Mouse (Mus musculus): ENCODE results near the gene Pdss2. TPM values are rescaled to one million over a fixed set of nuclear protein-coding genes. Genes with fewer than 3 reads are reported as not detected.

Gene Pdss2
- polyA plus RNA-seq, 1 experiment from 2014 or later: 8.8 TPM

DNA sequence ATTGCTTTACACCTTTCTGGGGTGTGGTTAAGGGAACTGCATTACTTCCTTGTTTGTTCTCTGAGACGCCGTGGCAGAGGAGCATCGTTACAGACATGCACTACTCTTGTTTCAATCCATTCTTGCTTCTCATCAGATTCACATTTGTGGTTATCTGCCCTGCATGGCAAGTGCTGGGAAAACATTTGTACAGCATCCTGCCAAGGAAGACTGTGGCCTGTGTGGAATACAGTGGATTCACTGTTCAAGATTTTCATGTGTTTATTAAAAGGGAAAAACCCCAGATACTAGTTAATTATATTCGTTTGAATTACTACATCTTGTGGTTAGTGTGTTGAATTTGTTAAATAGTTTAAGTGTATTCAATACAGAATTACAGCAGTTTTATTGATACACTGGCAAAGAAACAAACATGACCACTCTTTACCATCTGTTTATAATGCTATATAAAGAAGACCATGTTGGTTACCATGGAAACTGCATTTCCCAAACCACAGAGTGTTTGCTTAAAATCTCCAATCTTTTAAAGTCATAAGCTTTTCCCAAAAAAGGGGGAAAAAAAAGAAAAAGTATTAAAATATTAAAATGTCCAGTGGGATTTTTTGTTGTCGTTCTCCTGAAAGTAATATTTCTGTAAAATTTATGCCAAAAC lies 58.5 kb downstream of the Pdss2 start:
- no peaks in the 10 kb centered on the region for H3K36me3 ChIP-seq
- ATAC-seq (ENCODE audit: insufficient number of reproducible peaks, low FRiP score, low TSS enrichment, low read depth): peak; percentile 61; the same call in 1 of the 2 replicates
- WGBS: 46% methylated on average over 5 of the region's 5 CpGs
- H3K27ac ChIP-seq: no peak overlapping the region
- H3K9me3 ChIP-seq: no peaks in the 10 kb centered on the region
- H3K27me3 ChIP-seq: no peaks in the 10 kb centered on the region
- no peak overlapping the region for H3K4me3 ChIP-seq
- no peak overlapping the region for H3K9ac ChIP-seq
- H3K4me2 ChIP-seq: no peak overlapping the region
- H3K4me1 ChIP-seq: peaks cover 7% of the 10 kb centered on the region; the same call in 1 of the 2 replicates

DNA sequence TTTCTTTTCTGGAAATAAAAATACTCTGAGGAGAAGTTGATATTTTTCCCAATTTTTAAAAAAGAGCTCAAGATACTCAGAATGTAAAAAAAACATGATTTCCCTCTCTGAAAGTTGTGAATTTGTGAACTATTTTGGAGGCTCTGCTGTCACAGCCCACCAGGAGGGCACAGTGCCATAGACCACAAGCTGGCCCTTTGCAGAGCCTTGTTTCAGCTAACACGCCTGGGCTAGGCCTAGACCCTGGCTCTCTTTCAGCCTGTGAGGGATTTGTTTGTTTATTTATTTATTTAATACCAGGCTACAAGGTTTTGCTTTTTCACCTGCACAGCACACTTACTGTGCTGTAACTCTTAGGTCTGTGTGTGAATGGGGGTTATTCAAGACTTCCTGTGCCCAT lies 64.3 kb downstream of the Pdss2 start:
- WGBS: 53% methylated on average over 1 of the region's 1 CpGs
- Histone ChIP-seq H3K27ac (no peak overlapping the region; the same call in 1 of the 2 replicates), H3K27me3 (no peaks in the 10 kb centered on the region), H3K4me3 (no peak overlapping the region), H3K4me2 (no peak overlapping the region), H3K4me1 (peaks cover 5% of the 10 kb centered on the region; the same call in 1 of the 2 replicates), H3K9me3 (no peaks in the 10 kb centered on the region), H3K36me3 (no peaks in the 10 kb centered on the region), H3K9ac (no peak overlapping the region)
- peak; percentile 61; the same call in 1 of the 2 replicates for ATAC-seq (ENCODE audit: insufficient number of reproducible peaks, low FRiP score, low TSS enrichment, low read depth)

DNA sequence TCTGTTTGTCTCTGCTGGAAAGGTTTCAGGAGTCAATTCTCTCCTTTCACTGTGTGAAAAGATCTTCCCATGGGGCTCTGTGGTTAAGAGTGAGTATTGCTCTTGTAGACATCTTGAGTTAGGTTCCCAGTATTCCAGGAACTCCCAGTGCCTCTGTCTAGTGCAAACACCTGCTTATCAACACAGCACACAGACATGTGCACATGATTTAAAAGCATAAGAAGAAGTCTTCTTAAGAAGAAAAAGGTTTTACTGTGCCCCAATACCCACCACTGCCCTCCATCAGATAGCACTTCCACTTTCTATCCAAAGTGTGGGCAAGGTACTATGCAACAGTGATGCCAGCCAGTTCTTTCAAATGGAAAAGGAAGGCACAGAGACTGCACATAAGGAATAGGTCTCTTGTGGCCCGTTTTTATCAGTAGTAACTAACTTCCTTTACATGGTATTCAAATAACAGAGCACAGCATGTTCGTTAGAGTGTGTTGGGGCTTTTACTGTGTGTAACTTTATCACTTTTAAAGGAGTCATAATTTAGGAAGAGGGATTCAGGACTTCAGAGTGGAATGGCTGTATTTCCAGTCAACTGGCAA lies 69.4 kb downstream of the Pdss2 start:
- H3K4me2 ChIP-seq: no peak overlapping the region
- no peak overlapping the region for H3K9ac ChIP-seq
- 42% methylated on average over 2 of the region's 2 CpGs for WGBS
- no peak overlapping the region for H3K27ac ChIP-seq
- H3K4me1 ChIP-seq: no peaks in the 10 kb centered on the region
- no peaks in the 10 kb centered on the region for H3K27me3 ChIP-seq
- no peak for ATAC-seq (ENCODE audit: insufficient number of reproducible peaks, low FRiP score, low TSS enrichment, low read depth)
- H3K36me3 ChIP-seq: no peaks in the 10 kb centered on the region
- no peak overlapping the region for H3K4me3 ChIP-seq
- H3K9me3 ChIP-seq: no peaks in the 10 kb centered on the region

DNA sequence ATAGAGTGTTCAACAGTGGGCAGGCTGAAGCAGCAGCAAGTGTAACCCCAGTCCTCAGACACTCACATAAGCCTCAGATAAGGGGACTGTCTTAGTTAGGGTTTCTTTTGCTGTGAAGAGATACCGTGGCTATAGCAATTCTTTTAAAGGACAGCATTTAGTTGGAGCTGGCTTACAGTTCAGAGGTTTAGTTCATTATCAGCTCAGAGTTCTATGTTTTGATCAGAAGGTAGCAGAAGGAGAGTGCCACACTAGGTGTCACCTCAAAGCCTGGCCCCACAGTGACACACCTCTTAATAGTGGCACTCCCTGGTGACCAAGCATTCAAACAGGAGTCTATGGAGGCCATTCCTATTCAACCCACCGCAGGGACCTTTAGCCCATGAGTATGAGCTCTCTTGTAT lies 70.0 kb downstream of the Pdss2 start:
- Histone ChIP-seq H3K36me3 (no peaks in the 10 kb centered on the region), H3K4me2 (no peak overlapping the region), H3K4me3 (no peak overlapping the region), H3K9me3 (no peaks in the 10 kb centered on the region), H3K9ac (no peak overlapping the region), H3K27ac (no peak overlapping the region), H3K4me1 (no peaks in the 10 kb centered on the region), H3K27me3 (no peaks in the 10 kb centered on the region)
- WGBS: 85% methylated on average over 2 of the region's 2 CpGs
- no peak for ATAC-seq (ENCODE audit: insufficient number of reproducible peaks, low FRiP score, low TSS enrichment, low read depth)

DNA sequence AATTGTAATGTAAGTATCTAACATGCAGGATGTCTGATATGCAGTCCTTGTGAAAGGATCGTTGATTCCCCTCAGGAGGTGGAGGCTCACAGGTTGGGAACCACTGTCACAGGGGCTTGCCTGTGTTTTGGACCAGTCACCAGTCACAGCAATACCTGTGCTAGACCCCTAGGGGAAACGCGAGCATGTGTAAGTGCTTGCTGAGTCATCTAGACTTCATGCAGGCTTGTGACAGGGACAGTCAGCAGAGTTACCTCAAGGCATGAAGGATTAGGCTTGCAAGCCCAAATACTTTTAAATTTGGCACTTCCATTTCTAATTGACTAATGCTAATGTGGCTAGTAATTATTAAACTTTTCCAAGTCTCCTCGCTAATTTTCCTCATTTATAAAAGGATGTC lies 71.2 kb downstream of the Pdss2 start:
- no peak overlapping the region for H3K9ac ChIP-seq
- H3K9me3 ChIP-seq: no peaks in the 10 kb centered on the region
- no peaks in the 10 kb centered on the region for H3K36me3 ChIP-seq
- H3K27ac ChIP-seq: no peak overlapping the region
- H3K4me1 ChIP-seq: no peaks in the 10 kb centered on the region
- no peak for ATAC-seq (ENCODE audit: insufficient number of reproducible peaks, low FRiP score, low TSS enrichment, low read depth)
- H3K27me3 ChIP-seq: no peaks in the 10 kb centered on the region
- H3K4me3 ChIP-seq: no peak overlapping the region
- WGBS: 67% methylated on average over 4 of the region's 4 CpGs
- H3K4me2 ChIP-seq: no peak overlapping the region

DNA sequence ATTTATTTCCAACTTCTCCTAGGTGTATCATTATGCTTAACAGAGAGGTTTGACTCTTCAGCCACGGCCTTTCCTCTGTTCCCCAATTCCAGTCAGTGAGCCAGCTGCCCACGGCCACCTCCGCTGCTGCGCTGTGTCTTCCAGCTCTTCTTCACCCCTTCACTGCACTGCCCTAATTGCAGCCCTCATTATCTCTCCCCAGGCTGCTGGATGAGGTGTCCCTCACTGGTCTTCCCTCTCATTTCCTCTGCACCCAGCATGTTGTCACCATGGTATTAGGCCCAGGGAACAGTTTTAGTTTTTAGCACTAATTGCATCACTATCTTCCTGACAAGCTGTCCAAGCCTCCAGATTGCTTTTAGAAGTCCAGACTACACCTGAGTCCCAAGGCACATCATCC lies 73.0 kb downstream of the Pdss2 start:
- no peak overlapping the region for H3K4me3 ChIP-seq
- ATAC-seq (ENCODE audit: insufficient number of reproducible peaks, low FRiP score, low TSS enrichment, low read depth): no peak
- H3K27ac ChIP-seq: no peak overlapping the region
- WGBS: 74% methylated on average over 4 of the region's 4 CpGs
- no peak overlapping the region for H3K9ac ChIP-seq
- no peaks in the 10 kb centered on the region for H3K27me3 ChIP-seq
- no peaks in the 10 kb centered on the region for H3K9me3 ChIP-seq
- H3K4me1 ChIP-seq: no peaks in the 10 kb centered on the region
- H3K36me3 ChIP-seq: no peaks in the 10 kb centered on the region
- no peak overlapping the region for H3K4me2 ChIP-seq

DNA sequence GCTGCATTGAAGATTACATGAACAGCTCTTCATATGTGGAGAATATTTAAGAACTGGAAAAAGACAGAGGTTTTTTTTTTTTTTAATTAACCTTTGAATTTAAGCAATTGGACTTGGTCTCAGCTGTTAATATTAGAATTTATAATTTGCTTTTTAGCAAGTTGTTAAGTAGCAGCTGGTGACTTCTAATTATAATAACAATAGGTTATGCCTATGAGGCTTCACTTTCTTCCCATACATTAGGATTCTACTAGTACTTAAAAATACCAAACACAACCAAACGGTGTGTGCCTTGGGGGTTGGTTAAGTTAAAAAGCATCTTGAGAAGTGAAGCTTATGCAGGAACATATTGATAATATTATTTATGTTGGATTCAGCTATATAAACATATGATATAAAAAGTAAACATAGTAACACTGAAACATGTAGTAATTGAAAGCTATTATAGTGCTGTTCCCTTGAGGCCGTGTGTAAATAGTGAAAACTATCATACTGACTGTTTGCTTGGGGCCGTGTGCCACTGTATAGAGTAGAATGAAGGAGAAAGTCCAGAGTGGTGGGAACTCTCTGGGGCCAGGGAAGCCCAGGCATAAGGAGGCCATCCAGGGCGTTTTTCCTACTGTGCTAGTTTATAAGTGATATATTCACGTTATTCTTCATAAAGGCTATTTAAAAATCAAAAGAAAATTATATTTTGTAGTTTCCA lies 87.0 kb downstream of the Pdss2 start:
- WGBS: 78% methylated on average over 5 of the region's 5 CpGs
- Histone ChIP-seq H3K9me3 (no peaks in the 10 kb centered on the region), H3K27me3 (no peaks in the 10 kb centered on the region), H3K4me3 (no peak overlapping the region), H3K4me2 (no peak overlapping the region), H3K4me1 (no peaks in the 10 kb centered on the region), H3K36me3 (no peaks in the 10 kb centered on the region), H3K27ac (no peak overlapping the region), H3K9ac (no peak overlapping the region)
- ATAC-seq (ENCODE audit: insufficient number of reproducible peaks, low FRiP score, low TSS enrichment, low read depth): no peak

DNA sequence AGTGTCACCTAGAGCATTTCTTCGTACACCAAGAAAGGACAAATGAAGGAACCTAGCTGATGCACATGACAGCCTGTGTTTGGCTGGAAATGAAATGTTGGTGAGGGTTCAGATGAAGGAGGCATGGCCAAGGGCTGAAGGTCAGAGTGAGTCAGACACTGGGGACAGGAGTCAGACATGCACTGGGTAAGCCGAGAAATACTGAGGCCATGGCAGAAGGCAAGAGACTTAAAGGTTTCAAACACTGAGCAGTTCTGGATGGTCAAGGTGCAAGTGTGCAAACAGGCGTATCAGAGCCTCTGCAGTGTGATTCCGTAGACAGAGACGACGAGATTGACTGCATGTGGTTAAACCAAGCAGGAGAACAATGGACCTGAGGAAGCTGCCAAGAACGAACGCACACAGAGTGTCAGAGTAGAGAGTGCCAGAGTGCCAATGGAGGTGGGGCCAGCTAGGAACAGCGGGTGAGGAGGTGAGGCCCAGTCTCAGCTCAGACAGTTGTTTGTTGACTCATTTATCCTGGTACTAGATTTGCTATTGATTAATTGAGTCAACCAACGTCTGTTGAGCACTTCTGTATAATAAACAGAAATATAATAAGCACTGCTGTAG lies 89.6 kb downstream of the Pdss2 start:
- Histone ChIP-seq H3K4me2 (no peak overlapping the region), H3K9ac (no peak overlapping the region), H3K9me3 (no peaks in the 10 kb centered on the region), H3K4me3 (no peak overlapping the region), H3K27ac (no peak overlapping the region), H3K36me3 (no peaks in the 10 kb centered on the region), H3K27me3 (no peaks in the 10 kb centered on the region), H3K4me1 (no peaks in the 10 kb centered on the region)
- WGBS: 74% methylated on average over 10 of the region's 10 CpGs
- ATAC-seq (ENCODE audit: insufficient number of reproducible peaks, low FRiP score, low TSS enrichment, low read depth): no peak

DNA sequence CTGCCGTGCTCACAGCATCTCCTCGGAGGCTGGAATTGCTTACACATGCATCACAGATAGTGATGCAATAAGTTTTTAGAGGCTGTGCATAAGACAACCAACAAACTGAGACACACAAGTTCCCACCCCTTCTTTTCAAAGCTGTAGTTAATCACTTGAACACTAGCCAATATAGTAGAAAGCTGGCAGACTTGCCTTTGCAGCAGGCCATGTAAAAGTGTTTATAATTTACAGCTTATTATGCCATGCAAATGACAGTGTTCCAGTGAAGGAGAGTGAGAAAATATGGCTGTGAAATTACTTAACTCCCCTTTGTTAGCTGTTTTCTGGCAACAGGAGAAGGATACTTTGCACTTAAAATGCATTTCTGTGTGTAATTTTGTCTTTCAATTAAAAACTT lies 90.9 kb downstream of the Pdss2 start:
- no peaks in the 10 kb centered on the region for H3K27me3 ChIP-seq
- no peak overlapping the region for H3K27ac ChIP-seq
- no peak for ATAC-seq (ENCODE audit: insufficient number of reproducible peaks, low FRiP score, low TSS enrichment, low read depth)
- H3K4me2 ChIP-seq: no peak overlapping the region
- H3K9me3 ChIP-seq: no peaks in the 10 kb centered on the region
- no peak overlapping the region for H3K9ac ChIP-seq
- H3K4me3 ChIP-seq: no peak overlapping the region
- WGBS: 46% methylated on average over 2 of the region's 2 CpGs
- no peaks in the 10 kb centered on the region for H3K36me3 ChIP-seq
- no peaks in the 10 kb centered on the region for H3K4me1 ChIP-seq

DNA sequence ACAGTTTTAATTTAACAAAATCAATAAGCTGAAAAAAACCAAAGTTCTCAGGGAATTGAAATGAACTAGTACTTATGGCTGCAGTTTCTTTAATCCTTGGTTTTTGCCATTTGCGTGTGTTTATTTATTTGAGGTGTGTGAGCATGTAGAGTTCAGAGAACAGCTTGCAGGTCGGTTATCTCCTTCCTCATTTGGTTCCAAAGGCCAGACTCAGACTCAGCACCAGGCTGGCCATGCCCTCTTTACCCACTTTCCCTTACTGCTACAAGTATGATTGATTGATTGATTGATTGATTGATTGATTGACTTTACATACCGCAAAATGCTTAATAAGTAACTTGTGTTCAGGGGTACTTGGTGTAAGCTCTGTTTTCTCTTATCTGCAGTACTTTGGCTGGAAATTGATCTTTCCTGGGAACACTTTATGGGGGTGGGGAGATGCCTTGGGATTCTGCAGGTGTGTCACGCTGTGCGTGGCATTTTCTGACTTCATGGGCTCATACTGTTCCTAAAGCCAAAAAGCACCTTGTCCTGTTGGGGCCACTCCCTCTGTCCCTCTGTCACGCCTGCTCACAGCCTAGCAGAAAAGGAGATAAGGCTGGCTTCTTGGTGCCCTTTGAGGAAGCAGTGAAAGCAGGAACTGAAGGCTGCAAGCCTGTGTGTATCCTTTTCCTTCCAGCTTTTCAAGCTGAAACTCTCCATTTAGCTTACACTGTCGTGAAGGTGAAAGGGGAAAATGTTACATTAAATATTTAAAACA lies 91.6 kb downstream of the Pdss2 start:
- 66% methylated on average over 7 of the region's 7 CpGs for WGBS
- H3K4me3 ChIP-seq: no peak overlapping the region
- no peak overlapping the region for H3K4me2 ChIP-seq
- no peaks in the 10 kb centered on the region for H3K27me3 ChIP-seq
- H3K9me3 ChIP-seq: no peaks in the 10 kb centered on the region
- H3K9ac ChIP-seq: no peak overlapping the region
- H3K27ac ChIP-seq: no peak overlapping the region
- no peaks in the 10 kb centered on the region for H3K4me1 ChIP-seq
- H3K36me3 ChIP-seq: no peaks in the 10 kb centered on the region
- ATAC-seq (ENCODE audit: insufficient number of reproducible peaks, low FRiP score, low TSS enrichment, low read depth): no peak

DNA sequence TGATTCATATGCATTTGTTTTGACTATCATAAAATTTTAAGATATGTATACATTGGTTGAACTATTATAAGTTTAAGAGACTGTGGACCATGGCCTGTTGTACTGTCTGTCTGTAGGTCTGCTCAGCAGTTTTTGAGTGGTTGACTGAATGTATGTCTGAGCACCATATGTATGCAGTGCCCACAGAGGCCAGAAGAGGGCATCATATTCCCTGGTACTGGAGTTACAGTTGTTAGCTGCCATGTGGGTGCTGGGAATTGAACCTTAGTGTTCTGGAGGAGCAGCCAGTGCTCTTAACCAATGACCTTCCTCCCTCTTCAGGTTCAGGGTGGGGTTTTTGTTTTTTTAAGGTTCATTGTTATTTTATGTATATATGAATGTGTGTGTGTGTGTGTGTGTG lies 93.9 kb downstream of the Pdss2 start:
- Histone ChIP-seq H3K9ac (no peak overlapping the region), H3K9me3 (no peaks in the 10 kb centered on the region), H3K4me3 (no peak overlapping the region), H3K27me3 (no peaks in the 10 kb centered on the region), H3K4me2 (no peak overlapping the region), H3K36me3 (no peaks in the 10 kb centered on the region), H3K4me1 (no peaks in the 10 kb centered on the region), H3K27ac (no peak overlapping the region)
- ATAC-seq (ENCODE audit: insufficient number of reproducible peaks, low FRiP score, low TSS enrichment, low read depth): no peak

All from limb, embryonic 15.5 days (tissue).